Mouse (Mus musculus) kidney, adult 11 months (tissue): ENCODE results near the gene Trpm8.
A peak's percentile ranks its signal among the peaks of the same experiment; 100 is the strongest.

ENCODE experiments used
- DNase-seq: peaks from one replicate; pipeline ENCODE4 v3.0.0; 2022

Gene Trpm8

GRCm38 (mm10) chr1:88248658-88249057 lies 28.8 kb upstream of the Trpm8 start:
- DNase-seq = no peak

- no peak for DNase-seq
Measured at GRCm38 (mm10) chr1:88249596-88249995, 27.9 kb upstream of the Trpm8 start.

- no peak for DNase-seq
Measured at GRCm38 (mm10) chr1:88250023-88250422, 27.4 kb upstream of the Trpm8 start.

GRCm38 (mm10) chr1:88253106-88253505 lies 24.4 kb upstream of the Trpm8 start:
- no peak for DNase-seq

- DNase-seq = no peak
Measured at GRCm38 (mm10) chr1:88253540-88253939, 23.9 kb upstream of the Trpm8 start.

- DNase-seq = no peak
Measured at GRCm38 (mm10) chr1:88254793-88255465, 22.5 kb upstream of the Trpm8 start.

GRCm38 (mm10) chr1:88255466-88255857 lies 22.0 kb upstream of the Trpm8 start:
- no peak for DNase-seq

- DNase-seq = no peak
Measured at GRCm38 (mm10) chr1:88255989-88256754, 21.3 kb upstream of the Trpm8 start.

- DNase-seq = no peak
Measured at GRCm38 (mm10) chr1:88256886-88257663, 20.4 kb upstream of the Trpm8 start.

- DNase-seq = no peak
Measured at GRCm38 (mm10) chr1:88257681-88258080, 19.8 kb upstream of the Trpm8 start.

- no peak for DNase-seq
Measured at GRCm38 (mm10) chr1:88258361-88258760, 19.1 kb upstream of the Trpm8 start.

GRCm38 (mm10) chr1:88258881-88259642 lies 18.4 kb upstream of the Trpm8 start:
- no peak for DNase-seq

GRCm38 (mm10) chr1:88259643-88260024 lies 17.8 kb upstream of the Trpm8 start:
- DNase-seq = no peak

GRCm38 (mm10) chr1:88260114-88260513 lies 17.3 kb upstream of the Trpm8 start:
- peak; percentile 67 for DNase-seq

- DNase-seq = no peak
Measured at GRCm38 (mm10) chr1:88260604-88261377, 16.7 kb upstream of the Trpm8 start.

GRCm38 (mm10) chr1:88261706-88262105 lies 15.8 kb upstream of the Trpm8 start:
- DNase-seq = no peak

- DNase-seq = peak; percentile 59
Measured at GRCm38 (mm10) chr1:88262255-88262654, 15.2 kb upstream of the Trpm8 start.

GRCm38 (mm10) chr1:88262961-88263360 lies 14.5 kb upstream of the Trpm8 start:
- DNase-seq = no peak

GRCm38 (mm10) chr1:88263778-88264177 lies 13.7 kb upstream of the Trpm8 start:
- no peak for DNase-seq

- DNase-seq = no peak
Measured at GRCm38 (mm10) chr1:88264237-88264868, 13.1 kb upstream of the Trpm8 start.

- DNase-seq = no peak
Measured at GRCm38 (mm10) chr1:88264869-88265240, 12.6 kb upstream of the Trpm8 start.

GRCm38 (mm10) chr1:88266123-88266522 lies 11.3 kb upstream of the Trpm8 start:
- no peak for DNase-seq
